Mouse (Mus musculus): Measurements from ENCODE around the gene Golga1. TPM values are rescaled to one million over a fixed set of nuclear protein-coding genes. Genes with fewer than 3 reads are reported as not detected.
"Not testable (repeated sequence)": the region's sequence is repeated elsewhere in the genome, so short reads cannot be mapped to it uniquely, and the experiment has no call there.

Golga1 gene
- total RNA-seq (2014; rRNA removed) (28.3 and 36.2 TPM in 2 replicates), polyA plus RNA-seq (2015; fragmentation: Nextera tagmentation; extraction: Ambion mirVana) (19.6 and 23.9 TPM in 2 replicates)

DNA sequence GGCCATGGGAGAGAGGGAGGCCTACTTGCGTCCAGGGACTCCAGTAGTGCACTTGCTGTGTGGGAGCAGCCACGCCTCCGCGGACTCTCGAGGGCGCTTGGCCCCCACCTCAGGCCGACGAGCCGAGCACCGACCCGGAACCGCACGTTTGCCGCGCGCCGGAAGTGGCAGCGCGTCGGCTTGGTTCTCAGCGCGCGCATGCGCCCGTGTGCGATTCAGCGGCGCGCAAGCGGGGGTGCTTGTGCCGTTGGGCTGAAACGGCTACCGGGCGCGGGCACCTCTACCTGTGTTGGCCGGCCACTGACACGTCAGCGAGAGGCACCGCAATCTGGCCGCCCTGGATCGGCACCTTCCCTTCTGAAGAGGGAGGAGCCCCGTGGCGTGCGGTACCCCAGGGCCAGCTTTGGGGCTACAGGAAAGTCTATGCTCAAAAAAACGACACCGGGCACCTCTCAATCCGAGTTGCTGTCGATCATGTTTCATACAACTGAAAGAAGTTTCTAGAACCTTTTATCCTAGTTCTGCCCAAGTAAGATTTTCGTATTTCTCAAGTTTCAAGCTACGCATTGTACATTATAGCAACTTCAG, at the start of gene Golga1:
Gene Golga1 (minus strand): TSS at position 142 of the 588 bp plus-strand sequence.
- Histone ChIP-seq H3K27me3 (ENCODE audit: insufficient read depth, low read length) (no peaks in the 10 kb centered on the region), H3K9ac (peak within 1 kb of the TSS; percentile 94), H3K4me3 (ENCODE audit: low read depth, low read length) (peak within 1 kb of the TSS; percentile 96), H3K4me1 (ENCODE audit: insufficient read depth) (peaks cover 6% of the 10 kb centered on the region), H3K27ac (ENCODE audit: low read depth, low read length) (peak within 1 kb of the TSS; percentile 82), H3K9me3 (ENCODE audit: low read length) (no peaks in the 10 kb centered on the region), H3K36me3 (ENCODE audit: insufficient read depth) (peaks cover 10% of the 10 kb centered on the region), H3K4me2 (ENCODE audit: low read depth) (peak within 1 kb of the TSS; percentile 83)
- no peak for TF ChIP-seq CTCF (IDR thresholded peaks at IDR 0.05; ENCODE audit: low read depth)
- peak; percentile 99 for ATAC-seq
- under 1% methylated on average over 50 of the region's 50 CpGs for WGBS
- DNase-seq: peak; percentile 96

DNA sequence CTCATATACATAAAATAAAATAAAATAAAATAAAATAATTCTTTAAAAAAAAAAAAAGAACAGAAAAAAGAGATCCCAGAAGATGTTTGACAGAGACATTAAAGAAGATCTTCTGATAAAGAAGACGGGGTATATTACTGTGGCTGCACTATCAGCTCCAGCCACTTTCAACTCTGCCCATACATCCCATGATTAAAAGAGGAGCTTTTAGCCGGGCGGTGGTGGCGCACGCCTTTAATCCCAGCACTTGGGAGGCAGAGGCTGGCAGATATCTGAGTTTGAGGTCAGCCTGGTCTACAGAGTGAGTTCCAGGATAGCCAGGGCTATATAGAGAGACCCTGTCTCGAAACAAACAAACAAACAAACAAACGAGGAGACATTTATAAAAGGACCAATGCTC, 48.8 kb upstream of the Golga1 start:
- H3K4me1 ChIP-seq (ENCODE audit: insufficient read depth): no peaks in the 10 kb centered on the region
- H3K36me3 ChIP-seq (ENCODE audit: insufficient read depth): peaks cover 54% of the 10 kb centered on the region
- DNase-seq (no peak), ATAC-seq (no peak)
- H3K27me3 ChIP-seq (ENCODE audit: insufficient read depth, low read length): no peaks in the 10 kb centered on the region
- TF ChIP-seq CTCF (IDR thresholded peaks at IDR 0.05; ENCODE audit: low read depth): no peak
- no peak overlapping the region for H3K27ac ChIP-seq (ENCODE audit: low read depth, low read length)
- no peaks in the 10 kb centered on the region for H3K9me3 ChIP-seq (ENCODE audit: low read length)
- no peak overlapping the region for H3K4me3 ChIP-seq (ENCODE audit: low read depth, low read length)
- no peak overlapping the region for H3K9ac ChIP-seq
- H3K4me2 ChIP-seq (ENCODE audit: low read depth): no peak overlapping the region
- 97% methylated on average over 7 of the region's 7 CpGs for WGBS

DNA sequence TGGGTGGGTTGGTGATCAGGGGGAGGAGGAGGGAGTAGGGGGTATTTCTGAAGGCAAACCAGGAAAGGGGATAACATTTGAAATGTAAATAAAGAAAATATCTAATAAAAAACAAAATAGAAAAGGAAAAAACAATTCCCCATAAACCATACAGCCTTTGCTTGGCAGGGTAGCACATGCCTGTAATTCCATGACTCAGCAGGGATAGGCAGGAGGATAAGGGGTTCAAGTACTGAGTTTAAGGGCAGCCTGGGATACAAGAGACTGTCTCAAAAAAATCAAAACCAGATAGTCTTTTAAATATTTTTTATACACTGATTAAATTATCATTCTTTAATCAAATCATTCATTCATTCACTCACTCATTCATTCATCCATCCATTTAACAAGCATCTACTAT, 45.2 kb upstream of the Golga1 start:
- no peaks in the 10 kb centered on the region for H3K4me1 ChIP-seq (ENCODE audit: insufficient read depth)
- H3K36me3 ChIP-seq (ENCODE audit: insufficient read depth): peaks cover 38% of the 10 kb centered on the region
- no peak overlapping the region for H3K9ac ChIP-seq
- no peak overlapping the region for H3K27ac ChIP-seq (ENCODE audit: low read depth, low read length)
- TF ChIP-seq CTCF (IDR thresholded peaks at IDR 0.05; ENCODE audit: low read depth): no peak
- no peak overlapping the region for H3K4me3 ChIP-seq (ENCODE audit: low read depth, low read length)
- H3K4me2 ChIP-seq (ENCODE audit: low read depth): no peak overlapping the region
- no peaks in the 10 kb centered on the region for H3K27me3 ChIP-seq (ENCODE audit: insufficient read depth, low read length)
- H3K9me3 ChIP-seq (ENCODE audit: low read length): no peaks in the 10 kb centered on the region
- DNase-seq: no peak
- ATAC-seq: no peak

DNA sequence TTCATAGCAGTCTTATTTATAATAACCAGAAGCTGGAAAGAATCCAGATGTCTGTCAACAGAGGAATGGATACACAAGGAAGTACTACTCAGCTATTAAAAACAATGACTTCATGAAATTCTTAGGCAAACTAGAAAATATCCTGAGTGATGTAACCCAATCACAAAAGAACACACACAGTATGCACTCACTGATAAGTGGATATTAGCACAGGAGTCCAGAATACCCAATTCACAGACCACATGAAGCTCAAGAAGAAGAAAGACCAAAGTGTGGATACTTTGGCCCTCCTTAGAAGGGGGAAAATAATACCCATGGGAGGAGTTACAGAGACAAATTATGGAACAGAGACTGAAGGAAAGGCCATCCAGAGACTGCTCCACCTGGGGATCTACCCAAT, 44.4 kb upstream of the Golga1 start:
- H3K9ac ChIP-seq; H3K27ac ChIP-seq (ENCODE audit: low read depth, low read length); ATAC-seq; H3K4me3 ChIP-seq (ENCODE audit: low read depth, low read length); H3K4me2 ChIP-seq (ENCODE audit: low read depth); H3K4me1 ChIP-seq (ENCODE audit: insufficient read depth); H3K27me3 ChIP-seq (ENCODE audit: insufficient read depth, low read length); DNase-seq; H3K9me3 ChIP-seq (ENCODE audit: low read length): not testable (repeated sequence)
- peaks cover 41% of the 10 kb centered on the region for H3K36me3 ChIP-seq (ENCODE audit: insufficient read depth)

DNA sequence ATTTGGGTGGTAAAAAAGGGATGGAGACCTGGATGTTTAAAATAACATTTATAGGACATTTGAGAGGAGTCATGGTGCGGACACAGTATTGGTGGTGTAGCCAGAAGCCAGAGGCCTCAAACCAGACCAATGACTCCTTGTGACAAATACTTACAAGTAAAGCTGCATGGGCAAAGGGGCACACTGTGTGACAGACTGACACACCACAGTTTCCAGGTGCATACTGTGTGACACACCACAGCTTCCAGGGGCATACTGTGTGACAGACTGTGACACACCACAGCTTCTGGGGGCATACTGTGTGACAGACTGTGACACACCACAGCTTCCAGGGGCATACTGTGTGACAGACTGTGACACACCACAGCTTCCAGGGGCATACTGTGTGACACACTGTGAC, 34.6 kb upstream of the Golga1 start:
- H3K4me1 ChIP-seq (ENCODE audit: insufficient read depth); H3K9me3 ChIP-seq (ENCODE audit: low read length); H3K4me2 ChIP-seq (ENCODE audit: low read depth); H3K27ac ChIP-seq (ENCODE audit: low read depth, low read length); H3K27me3 ChIP-seq (ENCODE audit: insufficient read depth, low read length); DNase-seq; H3K9ac ChIP-seq; H3K4me3 ChIP-seq (ENCODE audit: low read depth, low read length); ATAC-seq: not testable (repeated sequence)
- peaks cover 30% of the 10 kb centered on the region for H3K36me3 ChIP-seq (ENCODE audit: insufficient read depth)
- WGBS: 100% methylated on average over 1 of the region's 1 CpGs

DNA sequence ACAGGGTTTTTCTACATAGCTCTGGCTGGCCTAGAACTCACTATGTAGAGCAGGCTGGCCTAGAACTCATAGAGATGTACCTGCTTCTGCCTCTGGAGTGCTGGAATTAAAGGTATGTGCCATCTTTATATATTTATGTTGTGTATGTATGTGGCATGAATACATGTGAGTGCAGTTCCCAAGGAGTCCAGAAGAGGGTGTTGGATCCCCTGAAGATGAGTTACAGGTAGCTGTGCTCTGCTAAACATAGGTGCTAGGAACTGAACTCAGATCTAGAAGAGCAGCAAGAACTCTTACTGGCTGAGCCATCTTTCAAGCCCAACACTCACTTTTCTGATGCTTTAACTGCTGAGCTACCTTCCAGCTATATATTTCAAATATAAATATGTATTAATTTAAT, 32.7 kb upstream of the Golga1 start:
- H3K4me2 ChIP-seq (ENCODE audit: low read depth): no peak overlapping the region
- no peaks in the 10 kb centered on the region for H3K4me1 ChIP-seq (ENCODE audit: insufficient read depth)
- DNase-seq (no peak), ATAC-seq (no peak)
- no peaks in the 10 kb centered on the region for H3K27me3 ChIP-seq (ENCODE audit: insufficient read depth, low read length)
- H3K36me3 ChIP-seq (ENCODE audit: insufficient read depth): peaks cover 36% of the 10 kb centered on the region
- no peak overlapping the region for H3K9ac ChIP-seq
- no peaks in the 10 kb centered on the region for H3K9me3 ChIP-seq (ENCODE audit: low read length)
- 0 out of 2 replicates have a peak, but pooled peaks have one; percentile 27 for TF ChIP-seq CTCF (IDR thresholded peaks at IDR 0.05; ENCODE audit: low read depth)
- no peak overlapping the region for H3K4me3 ChIP-seq (ENCODE audit: low read depth, low read length)
- no peak overlapping the region for H3K27ac ChIP-seq (ENCODE audit: low read depth, low read length)

DNA sequence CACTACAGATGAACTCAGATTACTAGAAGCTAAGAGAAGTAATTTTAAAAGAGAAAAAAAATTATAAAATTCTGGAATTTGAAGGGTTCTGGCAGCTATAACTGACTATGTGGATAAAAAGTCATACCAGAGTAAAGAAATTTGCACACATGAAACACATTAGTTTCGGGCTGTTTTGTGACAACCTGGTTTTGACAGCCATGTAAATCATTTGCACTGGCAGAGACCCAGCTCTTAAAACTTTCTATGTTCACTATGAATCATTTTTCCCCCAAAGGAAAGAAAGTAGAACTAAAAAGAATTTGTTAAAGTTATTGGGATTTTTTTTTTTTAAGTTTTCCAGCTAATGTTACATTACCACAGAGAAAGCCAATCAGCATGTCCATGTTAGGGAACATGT, 26.6 kb upstream of the Golga1 start:
- no peak overlapping the region for H3K4me3 ChIP-seq (ENCODE audit: low read depth, low read length)
- 81% methylated on average over 1 of the region's 1 CpGs for WGBS
- no peak overlapping the region for H3K27ac ChIP-seq (ENCODE audit: low read depth, low read length)
- DNase-seq (no peak), ATAC-seq (no peak)
- H3K9me3 ChIP-seq (ENCODE audit: low read length): no peaks in the 10 kb centered on the region
- H3K27me3 ChIP-seq (ENCODE audit: insufficient read depth, low read length): no peaks in the 10 kb centered on the region
- H3K4me1 ChIP-seq (ENCODE audit: insufficient read depth): no peaks in the 10 kb centered on the region
- peaks cover 31% of the 10 kb centered on the region for H3K36me3 ChIP-seq (ENCODE audit: insufficient read depth)
- H3K9ac ChIP-seq: no peak overlapping the region
- TF ChIP-seq CTCF (IDR thresholded peaks at IDR 0.05; ENCODE audit: low read depth): no peak
- no peak overlapping the region for H3K4me2 ChIP-seq (ENCODE audit: low read depth)

Measured in forebrain, postnatal 0 days (tissue).